Mouse (Mus musculus): ENCODE results near the gene Ifnb1. TPM values are rescaled to one million over a fixed set of nuclear protein-coding genes. Genes with fewer than 3 reads are reported as not detected.

The Ifnb1 gene
- total RNA-seq, 2 experiments from 2014 or later = not detected

DNA sequence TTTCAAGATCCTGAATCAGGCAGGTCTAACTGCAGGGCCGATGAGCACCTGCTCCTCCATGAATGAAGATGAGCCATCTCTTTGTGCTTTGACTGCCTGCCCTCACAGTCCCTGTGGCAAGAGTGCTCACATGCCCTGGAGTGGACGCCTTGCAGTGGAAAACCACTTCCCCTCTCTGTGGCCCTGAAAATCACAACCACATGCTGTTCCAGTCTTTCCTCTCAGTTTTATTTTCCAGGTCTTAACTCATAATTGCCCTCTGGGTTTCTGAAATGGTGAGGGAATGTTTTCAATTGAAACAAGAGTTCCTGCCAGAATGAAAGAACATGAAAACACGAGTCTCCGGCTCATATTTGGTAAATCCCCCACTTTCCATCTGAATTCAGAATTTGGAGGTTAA is 18.8 kb downstream of the Ifnb1 start:
- no peak for DNase-seq (ENCODE audit: low spot score in 2 of 2)

DNA sequence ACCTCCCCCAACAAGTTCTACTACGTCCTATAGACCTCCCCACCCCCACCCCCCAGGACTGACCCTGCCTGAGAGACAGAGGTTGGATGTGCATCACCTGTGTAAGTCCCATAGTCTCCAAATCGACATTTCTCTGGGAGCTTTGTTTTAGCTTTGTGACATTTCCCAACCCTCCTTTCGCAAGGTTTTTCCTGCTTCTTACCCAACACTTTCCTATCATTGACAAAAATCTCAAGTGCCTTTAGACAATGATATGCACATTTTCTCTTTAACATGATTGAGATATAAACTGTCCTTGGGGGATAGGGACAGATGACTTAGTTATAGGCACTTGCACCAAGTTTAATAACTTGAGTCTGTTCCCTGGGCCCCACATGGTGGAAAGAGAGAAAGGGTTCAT is 21.3 kb downstream of the Ifnb1 start:
- DNase-seq (ENCODE audit: low spot score in 2 of 2) = no peak

DNA sequence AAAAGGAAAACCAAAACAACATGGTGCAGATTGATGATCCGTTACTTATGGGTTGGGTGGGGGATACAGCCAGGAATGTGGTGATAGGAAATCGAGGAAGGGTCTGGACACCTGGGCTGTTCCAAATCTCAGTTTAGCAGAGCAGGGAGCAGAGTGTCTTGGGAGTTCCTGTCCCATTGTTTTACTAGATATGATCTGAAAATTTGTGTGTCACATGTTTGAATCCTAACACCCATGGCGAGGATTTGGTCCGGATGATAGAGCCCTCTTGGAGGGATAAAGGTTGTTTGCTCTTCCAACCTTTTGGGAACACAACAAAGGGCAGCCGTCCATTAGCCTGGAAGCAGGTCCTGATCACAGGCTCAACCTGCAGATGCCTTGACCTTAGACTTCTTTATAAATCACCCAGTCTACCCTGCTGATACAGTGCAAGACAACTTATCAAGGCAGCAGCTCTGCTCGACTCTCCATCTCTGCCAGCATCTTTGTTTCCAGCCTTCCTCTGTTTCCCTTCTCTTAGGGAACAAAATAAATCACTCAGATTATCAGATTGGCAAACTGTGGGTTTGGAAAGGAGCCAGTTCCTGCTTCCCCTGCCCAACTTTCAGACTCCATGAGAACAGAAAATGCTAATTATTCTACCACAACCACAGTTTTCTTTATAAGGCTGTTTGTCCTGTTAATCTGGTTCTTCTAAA is 26.1 kb downstream of the Ifnb1 start:
- no peak for DNase-seq (ENCODE audit: low spot score in 2 of 2)

DNA sequence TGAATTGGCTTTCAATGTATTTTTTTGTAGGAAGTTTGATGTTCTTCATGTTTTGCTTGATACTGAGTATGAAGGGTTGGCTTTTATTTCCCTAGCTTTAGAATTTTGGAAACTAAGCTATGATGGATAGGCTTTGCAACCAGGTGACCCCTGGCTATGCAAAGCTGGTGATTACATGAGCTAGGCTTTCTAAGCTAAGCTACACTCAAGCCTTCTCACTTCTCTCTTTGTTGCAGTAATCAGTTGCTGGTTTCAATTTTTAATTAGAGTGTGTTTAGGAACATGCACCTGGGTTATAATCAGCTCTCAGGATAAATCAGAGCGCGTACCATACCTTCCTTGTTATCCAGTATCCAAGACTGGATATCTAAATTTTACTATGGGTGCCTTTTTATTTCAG is 33.0 kb downstream of the Ifnb1 start:
- DNase-seq (ENCODE audit: low spot score in 2 of 2) = no peak

DNA sequence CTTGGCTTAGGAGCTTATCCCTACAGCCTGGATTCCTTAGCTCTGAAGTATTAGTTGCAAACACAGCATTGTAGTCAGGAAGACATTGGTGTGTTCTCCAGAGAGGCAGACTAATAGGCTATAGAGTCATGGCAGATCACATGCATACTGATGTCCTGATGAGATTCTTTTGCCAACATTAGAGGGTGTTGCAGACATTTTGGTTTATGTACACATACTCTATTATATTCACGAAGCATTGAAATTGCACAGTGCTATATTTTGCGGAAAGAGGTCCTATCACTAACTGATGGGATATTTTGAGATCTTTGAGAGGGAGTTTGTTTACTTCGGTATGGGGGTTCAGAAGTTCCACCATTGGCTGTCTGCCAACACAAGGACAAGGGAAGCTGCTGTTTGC is 34.5 kb downstream of the Ifnb1 start:
- DNase-seq (ENCODE audit: low spot score in 2 of 2) = no peak

DNA sequence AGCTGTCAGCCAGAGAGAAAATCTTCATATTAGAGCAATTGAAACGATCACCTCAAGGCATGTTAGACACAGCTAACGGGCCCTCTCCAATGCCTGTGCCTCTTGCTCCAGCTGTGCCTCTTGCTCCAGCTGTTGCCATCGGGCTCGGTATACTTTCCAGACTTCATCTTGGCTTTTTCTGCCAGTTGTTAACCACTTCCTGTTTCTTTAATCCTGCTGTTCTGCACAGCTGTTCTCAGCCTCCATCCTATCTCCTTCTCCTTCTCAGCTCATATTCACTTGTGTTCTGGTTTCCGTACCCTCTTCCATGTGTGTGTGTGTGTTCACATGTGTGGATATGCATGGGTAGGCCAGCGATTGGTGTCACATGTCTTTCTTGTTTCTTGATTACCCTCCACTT is 42.4 kb downstream of the Ifnb1 start:
- DNase-seq (ENCODE audit: low spot score in 2 of 2) = no peak

DNA sequence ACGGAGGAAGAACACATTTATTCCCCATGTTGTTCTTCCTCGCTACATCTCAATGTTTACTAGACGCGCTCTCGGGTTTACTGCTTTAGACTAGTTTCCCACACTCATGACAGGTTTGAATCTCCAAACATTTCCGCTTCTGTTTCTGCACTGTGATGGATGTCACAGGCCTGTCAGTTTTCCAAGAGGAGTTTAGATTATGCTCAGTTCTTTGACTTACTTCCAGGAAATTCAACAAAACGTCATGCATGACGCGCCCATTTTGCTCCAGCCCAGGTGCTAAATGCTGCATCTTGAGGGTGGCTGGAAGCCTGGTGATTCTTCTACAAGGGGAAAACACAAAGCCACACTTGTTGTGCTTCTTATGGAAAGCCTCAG is 43.8 kb downstream of the Ifnb1 start:
- DNase-seq (ENCODE audit: low spot score in 2 of 2) = no peak

DNA sequence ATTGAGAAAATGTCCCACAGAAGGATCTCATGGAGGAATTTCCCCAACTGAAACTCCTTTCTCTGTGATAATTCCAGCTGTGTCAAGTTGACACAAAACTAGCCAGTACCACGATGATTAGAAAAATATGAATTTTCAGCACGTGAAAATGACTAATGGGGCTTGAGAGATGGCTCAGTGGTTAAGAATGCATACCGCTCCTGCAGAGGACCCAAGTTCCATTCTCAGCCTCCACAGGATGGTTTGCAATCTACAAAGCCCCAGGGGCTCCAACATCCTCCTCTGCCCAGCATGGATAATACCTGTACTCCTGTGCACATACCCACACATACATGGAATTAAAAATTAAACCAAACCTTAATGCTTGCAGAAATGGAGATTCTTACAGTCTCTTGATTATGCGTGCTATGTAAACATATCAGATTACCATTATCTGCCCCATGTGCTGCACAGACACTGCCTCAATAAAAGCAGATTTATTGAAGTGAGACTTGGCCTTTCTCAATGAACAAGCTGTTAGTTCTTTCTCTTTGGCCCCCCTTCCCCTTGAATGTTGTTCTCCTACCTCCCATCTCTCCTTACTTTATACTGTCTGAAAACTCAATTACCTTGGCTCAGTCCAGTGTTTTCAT is 44.3 kb downstream of the Ifnb1 start:
- DNase-seq (ENCODE audit: low spot score in 2 of 2) = no peak

DNA sequence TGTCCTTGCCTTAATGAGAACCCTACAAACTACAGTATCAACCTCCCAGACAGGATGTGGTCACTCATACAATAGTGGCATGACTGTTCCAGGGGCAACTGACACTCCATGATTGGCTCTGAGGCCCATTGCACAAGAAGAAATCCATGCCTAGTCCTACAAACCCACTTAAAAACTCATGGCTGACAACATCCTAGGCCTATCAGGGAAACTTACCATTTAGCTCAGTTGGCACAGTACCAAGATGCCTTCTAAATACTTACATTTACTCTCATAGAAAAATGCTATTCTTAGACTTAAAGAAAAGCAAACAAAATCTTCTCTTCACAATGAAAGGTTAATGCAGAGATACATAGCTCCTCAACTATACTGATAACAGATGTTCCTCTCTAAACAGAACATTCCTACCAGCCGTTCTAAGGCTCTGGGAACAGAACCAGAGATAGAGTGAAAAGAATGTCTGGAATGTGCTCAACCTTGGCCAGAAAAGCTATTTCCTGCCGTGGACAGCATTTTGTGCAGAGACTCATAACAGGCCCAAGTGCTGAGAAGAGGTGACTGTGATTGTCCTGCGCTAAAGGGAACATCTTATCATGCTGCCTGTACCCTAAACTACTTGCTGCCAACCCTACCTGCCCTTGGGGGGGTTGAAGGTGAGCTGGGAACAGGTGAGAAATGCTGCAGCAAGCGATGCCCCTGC is 45.9 kb downstream of the Ifnb1 start:
- DNase-seq (ENCODE audit: low spot score in 2 of 2) = no peak

DNA sequence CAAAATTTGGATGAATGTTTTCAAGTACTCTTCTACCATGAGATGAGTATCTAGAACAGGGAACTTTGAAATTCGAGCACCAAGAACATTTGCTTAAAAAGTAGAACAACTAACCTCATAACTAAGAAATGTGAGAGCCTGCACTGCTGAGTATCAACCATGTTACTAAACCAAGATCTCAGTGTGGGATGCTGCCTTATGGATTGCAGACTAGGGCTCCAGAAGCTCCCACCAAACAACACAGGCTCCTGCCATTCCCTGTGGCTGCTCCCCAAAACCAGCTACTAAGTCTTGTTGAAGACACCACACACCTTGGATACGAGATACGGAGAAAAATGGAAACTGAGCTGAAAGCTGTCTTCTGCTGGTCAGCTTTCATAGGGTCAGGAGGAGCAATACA is 46.5 kb downstream of the Ifnb1 start:
- no peak for DNase-seq (ENCODE audit: low spot score in 2 of 2)

Other genes with a start within 250 kb of the Ifnb1 start
- 1 to 10 TPM; 6.5 to 8.4 TPM for gene Hacd4, start 83.8 kb downstream of the Ifnb1 start, total RNA-seq (2021)
- gene Ifna15, start 35.5 kb upstream of the Ifnb1 start, total RNA-seq (2021) = not detected
- not detected for gene Ifna14, start 49.0 kb upstream of the Ifnb1 start, total RNA-seq (2021)
- not detected for gene Ifna9, start 69.6 kb upstream of the Ifnb1 start, total RNA-seq (2021)
- not detected for gene Ifna12, start 80.6 kb upstream of the Ifnb1 start, total RNA-seq (2021)
- gene C87499, start 111.6 kb upstream of the Ifnb1 start, total RNA-seq (2021) = not detected
- gene Ifna13, start 121.7 kb upstream of the Ifnb1 start, total RNA-seq (2021) = not detected
- not detected for gene Ifna16, start 154.2 kb upstream of the Ifnb1 start, total RNA-seq (2021)
- not detected for gene Ifna2, start 161.1 kb upstream of the Ifnb1 start, total RNA-seq (2021)
- not detected for gene Ifnab, start 168.6 kb upstream of the Ifnb1 start, total RNA-seq (2021)
- gene Gm26566, start 199.0 kb upstream of the Ifnb1 start, total RNA-seq (2021) = under 1 TPM; 0.31 to 0.48 TPM
- 10 to 100 TPM; 85.2 to 88.5 TPM for gene Klhl9, start 199.7 kb upstream of the Ifnb1 start, total RNA-seq (2021)
- gene Gm13271, start 232.1 kb upstream of the Ifnb1 start, total RNA-seq (2021) = not detected
- not detected for gene Gm13283, start 237.3 kb upstream of the Ifnb1 start, total RNA-seq (2021)